Mouse (Mus musculus): ENCODE measurements around the gene Stx8. TPM values are rescaled to one million over a fixed set of nuclear protein-coding genes. Genes with fewer than 3 reads are reported as not detected.

The Stx8 gene
- polyA plus RNA-seq, 1 experiment from 2014 or later: 43.7 TPM

GRCm38 (mm10) chr11:68203658-68204315 lies 237.8 kb downstream of the Stx8 start:
- 58% methylated on average over 10 of the region's 10 CpGs for WGBS
- no peaks in the 10 kb centered on the region for H3K9me3 ChIP-seq (replicated peaks)
- H3K36me3 ChIP-seq: no peaks in the 10 kb centered on the region
- H3K27ac ChIP-seq: peak overlapping the region; percentile 39; the same call in 1 of the 2 replicates
- peaks cover 80% of the 10 kb centered on the region for H3K4me1 ChIP-seq
- no peak overlapping the region for H3K4me3 ChIP-seq
- 0 out of 2 replicates have a peak, but pooled peaks cover 4% of the 10 kb centered on the region for H3K27me3 ChIP-seq (ENCODE audit: low read depth, poor library complexity, severe bottlenecking)
- DNase-seq (ENCODE audit: low spot score): no peak

DNA sequence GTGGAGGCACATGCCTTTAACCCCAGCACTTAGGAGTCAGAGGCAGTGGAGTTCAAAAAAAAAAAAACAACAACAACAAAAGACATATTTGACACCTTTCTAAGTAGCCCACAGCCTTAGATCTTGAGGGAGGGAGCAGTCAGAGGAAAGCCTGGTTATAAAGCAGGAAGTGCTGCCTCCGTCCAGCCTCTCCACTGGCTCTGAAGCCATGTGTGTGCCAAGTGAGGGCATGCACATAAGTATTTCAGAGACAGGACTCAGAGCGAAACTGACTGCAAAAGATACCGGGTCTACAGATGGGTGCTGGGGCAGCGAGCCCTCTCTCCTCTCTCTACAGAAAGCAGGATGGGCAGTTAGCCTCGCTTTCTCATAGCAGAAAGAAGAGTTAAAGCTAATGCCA lies 238.4 kb downstream of the Stx8 start:
- Histone ChIP-seq H3K27ac (peak overlapping the region; percentile 61; the same call in 1 of the 2 replicates), H3K4me3 (no peak overlapping the region), H3K27me3 (ENCODE audit: low read depth, poor library complexity, severe bottlenecking) (0 out of 2 replicates have a peak, but pooled peaks cover 4% of the 10 kb centered on the region), H3K9me3 (replicated peaks) (no peaks in the 10 kb centered on the region), H3K36me3 (no peaks in the 10 kb centered on the region), H3K4me1 (peaks cover 74% of the 10 kb centered on the region)
- no peak for DNase-seq (ENCODE audit: low spot score)
- WGBS: 75% methylated on average over 5 of the region's 5 CpGs

DNA sequence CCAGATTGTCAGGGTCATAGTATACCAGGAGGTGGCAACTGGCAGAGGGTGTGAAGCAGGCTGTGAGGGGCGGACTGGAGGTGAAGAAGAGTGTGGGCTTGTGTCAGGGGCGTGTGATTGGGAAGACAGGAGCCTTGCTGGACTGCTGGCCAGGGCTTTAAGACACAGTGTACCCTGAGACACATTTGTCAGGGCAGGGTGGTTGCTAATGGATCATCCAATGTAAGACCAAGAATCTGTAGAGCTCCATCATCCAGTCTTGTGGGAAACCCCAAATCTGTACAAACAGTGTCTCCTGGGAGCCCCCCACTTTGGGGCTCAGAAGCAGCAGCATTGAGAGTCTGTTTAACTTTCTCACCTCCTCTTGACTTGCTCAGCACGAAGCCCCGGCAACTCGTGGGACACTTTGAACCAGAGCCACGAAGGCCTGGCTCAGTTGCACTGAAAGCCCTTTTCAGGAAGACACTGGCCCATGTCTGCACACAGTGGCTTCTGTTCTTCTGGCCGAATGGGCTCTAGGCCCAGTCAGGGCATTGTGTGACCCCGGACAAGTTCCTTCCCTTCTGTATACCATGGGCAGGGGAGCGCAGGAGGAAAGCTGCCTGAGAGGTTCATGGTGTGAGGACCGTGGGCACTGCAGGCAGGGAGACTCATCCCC lies 239.7 kb downstream of the Stx8 start:
- Histone ChIP-seq H3K27me3 (ENCODE audit: low read depth, poor library complexity, severe bottlenecking) (0 out of 2 replicates have a peak, but pooled peaks cover 4% of the 10 kb centered on the region), H3K27ac (peak overlapping the region; percentile 61; the same call in 1 of the 2 replicates), H3K9me3 (replicated peaks) (no peaks in the 10 kb centered on the region), H3K36me3 (no peaks in the 10 kb centered on the region), H3K4me3 (no peak overlapping the region), H3K4me1 (peaks cover 69% of the 10 kb centered on the region)
- DNase-seq (ENCODE audit: low spot score): no peak
- 82% methylated on average over 10 of the region's 10 CpGs for WGBS

- Histone ChIP-seq H3K36me3 (no peaks in the 10 kb centered on the region; the same call in 1 of the 2 replicates), H3K9me3 (replicated peaks) (no peaks in the 10 kb centered on the region), H3K4me1 (peaks cover 69% of the 10 kb centered on the region), H3K4me3 (no peak overlapping the region), H3K27ac (peak overlapping the region; percentile 40; the same call in 1 of the 2 replicates), H3K27me3 (ENCODE audit: low read depth, poor library complexity, severe bottlenecking) (0 out of 2 replicates have a peak, but pooled peaks cover 5% of the 10 kb centered on the region)
- WGBS: 93% methylated on average over 2 of the region's 2 CpGs
- DNase-seq (ENCODE audit: low spot score): no peak
Observed at GRCm38 (mm10) chr11:68208023-68208422, 242.0 kb downstream of the Stx8 start.

DNA sequence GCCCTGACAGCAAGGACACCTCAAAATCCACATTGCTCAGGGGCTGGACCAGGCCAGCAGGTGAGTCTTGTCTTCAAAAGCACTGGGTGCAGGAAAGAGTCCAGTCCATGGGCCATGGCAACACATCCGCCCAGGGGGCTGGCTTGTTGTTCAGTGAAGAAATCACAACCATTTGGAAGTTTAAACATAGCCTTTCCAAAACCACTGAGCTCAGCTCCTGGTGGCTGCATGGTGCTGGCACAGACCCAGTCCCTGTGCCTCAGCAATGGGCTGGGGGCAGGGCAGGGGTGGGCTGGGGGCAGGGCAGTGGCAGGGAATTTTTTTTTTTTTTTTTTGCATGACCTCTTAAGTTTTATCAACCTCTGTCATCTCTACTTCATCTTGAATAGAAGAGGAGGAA lies 242.6 kb downstream of the Stx8 start:
- no peaks in the 10 kb centered on the region for H3K9me3 ChIP-seq (replicated peaks)
- H3K27me3 ChIP-seq (ENCODE audit: low read depth, poor library complexity, severe bottlenecking): 0 out of 2 replicates have a peak, but pooled peaks cover 7% of the 10 kb centered on the region
- DNase-seq (ENCODE audit: low spot score): no peak
- H3K27ac ChIP-seq: peak overlapping the region; percentile 12; the same call in 1 of the 2 replicates
- H3K4me3 ChIP-seq: no peak overlapping the region
- no peaks in the 10 kb centered on the region; the same call in 1 of the 2 replicates for H3K36me3 ChIP-seq
- WGBS: 92% methylated on average over 1 of the region's 1 CpGs
- peaks cover 70% of the 10 kb centered on the region for H3K4me1 ChIP-seq

GRCm38 (mm10) chr11:68209506-68209905 lies 243.5 kb downstream of the Stx8 start:
- WGBS: 92% methylated on average over 4 of the region's 4 CpGs
- H3K36me3 ChIP-seq: no peaks in the 10 kb centered on the region; the same call in 1 of the 2 replicates
- H3K9me3 ChIP-seq (replicated peaks): no peaks in the 10 kb centered on the region
- no peak overlapping the region for H3K4me3 ChIP-seq
- H3K4me1 ChIP-seq: peaks cover 68% of the 10 kb centered on the region
- no peak overlapping the region for H3K27ac ChIP-seq
- H3K27me3 ChIP-seq (ENCODE audit: low read depth, poor library complexity, severe bottlenecking): 0 out of 2 replicates have a peak, but pooled peaks cover 12% of the 10 kb centered on the region
- no peak for DNase-seq (ENCODE audit: low spot score)

DNA sequence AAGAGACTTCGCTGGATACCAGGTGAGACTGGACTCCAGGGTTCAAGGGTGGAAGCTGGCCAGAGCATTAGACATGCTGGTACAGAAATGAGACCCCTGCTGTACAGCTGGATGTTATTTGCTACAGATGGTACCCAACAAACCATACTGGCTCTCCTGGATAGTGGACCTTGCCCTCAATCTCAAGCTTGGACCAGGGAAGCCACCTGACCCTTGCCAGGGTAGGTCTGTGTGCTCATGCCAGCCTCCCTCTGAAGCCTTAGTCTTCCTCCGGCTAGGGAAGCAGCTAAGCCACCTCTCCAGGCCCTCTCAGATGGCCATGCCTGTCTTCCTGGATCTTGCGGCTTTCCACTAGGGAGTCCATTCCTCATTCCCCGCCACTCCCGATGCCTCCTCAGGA lies 244.7 kb downstream of the Stx8 start:
- Histone ChIP-seq H3K9me3 (replicated peaks) (no peaks in the 10 kb centered on the region), H3K27ac (peak overlapping the region; percentile 81)
- 94% methylated on average over 5 of the region's 5 CpGs for WGBS

DNA sequence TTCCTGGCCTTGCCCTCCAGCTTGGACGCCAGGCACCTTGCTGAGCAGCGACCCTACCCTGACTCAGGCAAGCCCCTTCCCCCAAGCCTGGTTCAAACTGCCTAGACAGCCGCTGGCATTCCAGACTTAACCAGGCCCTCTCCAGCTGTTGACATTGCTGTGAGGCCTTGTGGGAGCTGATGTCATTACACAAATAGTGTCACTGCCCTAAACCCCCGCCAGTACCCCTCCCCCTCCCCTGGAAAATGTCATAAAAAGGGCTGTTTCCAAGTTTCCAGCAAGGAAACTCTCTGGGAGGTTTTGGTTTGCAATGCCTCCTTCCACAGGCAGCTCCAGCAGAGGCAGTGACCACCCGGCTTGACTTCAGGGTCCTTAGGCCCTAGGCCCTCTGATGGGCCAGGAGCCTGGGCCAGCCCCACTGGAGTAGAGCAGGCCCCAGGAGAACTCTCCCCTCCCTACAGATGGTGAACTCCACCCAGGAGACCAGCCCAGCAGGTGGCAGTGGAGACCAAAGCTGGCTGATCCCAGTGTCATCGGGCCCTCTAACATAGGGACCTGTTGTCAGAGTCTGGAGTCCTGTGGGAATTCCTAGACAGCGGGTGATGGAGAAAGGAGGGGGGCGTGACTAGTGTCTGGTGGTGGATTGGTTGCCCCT lies 246.1 kb downstream of the Stx8 start:
- 44% methylated on average over 8 of the region's 8 CpGs for WGBS
- H3K9me3 ChIP-seq (replicated peaks): no peaks in the 10 kb centered on the region
- H3K27me3 ChIP-seq (ENCODE audit: low read depth, poor library complexity, severe bottlenecking): 0 out of 2 replicates have a peak, but pooled peaks cover 14% of the 10 kb centered on the region
- no peak overlapping the region for H3K4me3 ChIP-seq
- H3K27ac ChIP-seq: peak overlapping the region; percentile 81
- no peak for DNase-seq (ENCODE audit: low spot score)
- peaks cover 80% of the 10 kb centered on the region for H3K4me1 ChIP-seq
- no peaks in the 10 kb centered on the region; the same call in 1 of the 2 replicates for H3K36me3 ChIP-seq

More for the DNA sequence above, 244.7 kb downstream of the Stx8 start:
- Histone ChIP-seq H3K36me3 (no peaks in the 10 kb centered on the region; the same call in 1 of the 2 replicates), H3K27me3 (ENCODE audit: low read depth, poor library complexity, severe bottlenecking) (0 out of 2 replicates have a peak, but pooled peaks cover 14% of the 10 kb centered on the region), H3K4me1 (peaks cover 70% of the 10 kb centered on the region), H3K4me3 (no peak overlapping the region)
- DNase-seq (ENCODE audit: low spot score): no peak

DNA sequence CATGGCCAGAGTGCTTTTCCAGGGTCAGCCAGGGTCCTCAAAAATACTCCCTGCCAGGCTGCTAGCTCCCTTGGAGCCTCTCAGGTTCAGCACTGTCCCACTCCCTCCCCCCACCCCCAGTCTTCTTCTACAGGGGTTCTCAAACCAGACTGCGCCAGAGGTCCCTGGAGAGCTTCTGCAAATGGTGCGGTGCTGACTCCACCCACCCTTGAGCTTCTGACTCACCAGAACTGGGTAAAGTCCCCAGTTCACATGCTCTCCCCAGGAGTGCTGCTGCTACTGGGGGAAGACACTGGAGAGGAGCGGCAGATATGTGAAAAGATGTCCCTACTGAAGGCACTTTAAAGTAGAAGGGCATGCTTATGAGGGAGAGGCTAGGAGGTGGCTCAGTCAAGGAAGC lies 247.9 kb downstream of the Stx8 start:
- 0 out of 2 replicates have a peak, but pooled peaks cover 18% of the 10 kb centered on the region for H3K27me3 ChIP-seq (ENCODE audit: low read depth, poor library complexity, severe bottlenecking)
- H3K27ac ChIP-seq: no peak overlapping the region
- 67% methylated on average over 3 of the region's 3 CpGs for WGBS
- peaks cover 88% of the 10 kb centered on the region for H3K4me1 ChIP-seq
- no peaks in the 10 kb centered on the region for H3K9me3 ChIP-seq (replicated peaks)
- DNase-seq (ENCODE audit: low spot score): no peak
- no peaks in the 10 kb centered on the region; the same call in 1 of the 2 replicates for H3K36me3 ChIP-seq
- H3K4me3 ChIP-seq: no peak overlapping the region

DNA sequence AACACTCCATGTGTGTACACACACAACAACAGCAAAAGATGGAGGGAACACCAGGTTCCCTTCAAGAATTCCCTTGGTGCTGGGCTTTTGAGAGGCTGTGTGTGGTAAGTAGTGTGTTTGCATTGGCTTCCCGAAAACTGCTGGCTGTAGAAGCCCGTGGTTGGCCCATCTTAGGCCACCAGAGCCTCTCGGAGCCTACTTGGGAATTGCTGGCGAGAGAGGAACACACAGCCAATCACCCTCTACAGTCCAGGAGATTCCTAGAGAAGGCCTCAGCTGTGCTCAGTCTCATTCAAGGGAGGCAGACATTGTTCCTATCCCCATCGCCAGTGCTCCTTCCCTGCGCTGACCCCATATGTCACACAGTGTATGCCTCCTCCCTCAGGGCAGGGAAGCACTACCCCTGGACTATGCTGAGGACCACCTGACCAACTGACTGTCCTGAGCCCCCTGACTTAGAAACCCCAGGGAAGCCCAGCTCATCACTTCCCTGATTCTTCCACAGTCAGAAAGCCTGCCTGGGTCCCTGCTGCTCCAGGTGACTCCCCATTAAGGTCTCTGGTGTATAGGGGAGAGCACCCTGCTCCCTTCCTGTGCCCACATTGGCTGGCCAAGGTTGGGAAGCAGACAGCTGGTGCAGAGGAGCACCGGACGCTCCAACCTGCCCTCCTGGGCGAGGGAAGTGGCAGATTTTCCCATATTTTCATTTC lies 248.7 kb downstream of the Stx8 start:
- Histone ChIP-seq H3K27ac (peak overlapping the region; percentile 81), H3K9me3 (replicated peaks) (no peaks in the 10 kb centered on the region), H3K36me3 (no peaks in the 10 kb centered on the region; the same call in 1 of the 2 replicates), H3K4me3 (no peak overlapping the region), H3K27me3 (ENCODE audit: low read depth, poor library complexity, severe bottlenecking) (0 out of 2 replicates have a peak, but pooled peaks cover 18% of the 10 kb centered on the region), H3K4me1 (peaks cover 96% of the 10 kb centered on the region)
- no peak for DNase-seq (ENCODE audit: low spot score)
- 87% methylated on average over 9 of the region's 9 CpGs for WGBS

DNA sequence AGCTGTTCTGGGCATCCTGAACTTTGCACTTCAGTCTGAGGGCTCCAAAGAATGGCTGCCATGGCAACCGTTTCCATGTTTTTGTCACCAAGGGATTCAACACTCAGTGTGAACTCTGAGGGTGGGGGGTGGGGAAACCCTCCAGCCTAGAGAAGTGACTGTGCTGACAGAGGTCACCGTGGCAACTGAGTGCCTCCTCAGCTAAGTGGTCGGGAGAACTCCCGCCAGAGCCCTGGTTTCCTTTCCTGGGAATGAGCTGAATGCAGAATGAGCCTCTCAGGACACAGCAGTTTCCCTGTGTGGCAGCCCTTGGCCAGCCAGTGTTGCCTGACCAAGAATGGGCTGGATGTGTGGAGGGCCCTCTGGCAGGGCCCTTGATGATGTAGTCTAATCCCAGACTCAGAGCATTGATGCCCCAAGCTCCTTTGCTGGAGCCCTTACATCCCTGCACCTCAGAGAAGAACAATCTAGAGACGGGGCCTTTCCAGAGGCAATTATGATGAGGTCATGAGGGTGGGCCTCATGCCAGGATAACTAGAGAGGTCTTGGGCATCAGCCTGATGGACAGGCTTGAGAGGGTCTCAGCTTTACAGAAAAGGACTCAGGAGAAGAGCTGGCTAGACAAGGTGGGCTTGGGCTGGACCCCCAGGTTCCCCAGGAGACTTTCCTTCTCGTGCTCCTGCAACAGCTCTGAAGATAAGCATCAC lies 249.4 kb downstream of the Stx8 start:
- H3K27ac ChIP-seq: peak overlapping the region; percentile 81
- H3K36me3 ChIP-seq: no peaks in the 10 kb centered on the region; the same call in 1 of the 2 replicates
- peaks cover 99% of the 10 kb centered on the region for H3K4me1 ChIP-seq
- H3K27me3 ChIP-seq (ENCODE audit: low read depth, poor library complexity, severe bottlenecking): 0 out of 2 replicates have a peak, but pooled peaks cover 18% of the 10 kb centered on the region
- DNase-seq (ENCODE audit: low spot score): peak; percentile 69
- no peaks in the 10 kb centered on the region for H3K9me3 ChIP-seq (replicated peaks)
- H3K4me3 ChIP-seq: peak overlapping the region; percentile 6; the same call in 1 of the 2 replicates
- 43% methylated on average over 6 of the region's 6 CpGs for WGBS

All from limb, embryonic 10.5 days (tissue).